Mouse (Mus musculus): ENCODE results near the gene Gm10577. TPM values are rescaled to one million over a fixed set of nuclear protein-coding genes. Genes with fewer than 3 reads are reported as not detected.

Gene Gm10577
- total and polyA plus RNA-seq, 3 experiments: not detected

DNA sequence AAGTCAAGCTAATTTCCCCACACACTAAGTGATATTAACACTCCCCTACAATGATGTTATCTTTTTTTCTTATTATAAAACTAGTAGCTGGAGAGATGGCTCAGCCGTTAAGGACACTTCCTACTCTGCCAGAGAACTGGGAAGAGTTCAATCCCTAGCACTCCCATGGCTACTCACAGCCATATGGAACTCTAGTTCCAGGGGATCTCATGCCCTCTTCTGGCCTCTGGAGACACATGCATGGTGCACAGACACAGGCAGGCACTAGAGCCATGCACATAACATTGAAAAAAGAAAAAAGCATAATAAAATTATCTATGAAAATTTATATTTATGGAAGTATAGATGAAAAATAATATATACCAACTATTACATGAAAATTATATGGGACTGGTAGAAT, 33.3 kb downstream of the Gm10577 start:
- Histone ChIP-seq H3K27ac (ENCODE audit: insufficient read depth, low read depth) (no peak overlapping the region), H3K4me2 (ENCODE audit: insufficient read depth, low read depth, poor library complexity, severe bottlenecking) (no peak overlapping the region), H3K36me3 (replicated peaks in 1 of 2; ENCODE audit: control insufficient read depth in 1 of 2, insufficient read depth in 1 of 2, low read length in 1 of 2) (no peaks in the 10 kb centered on the region), H3K79me2 (replicated peaks; ENCODE audit: control insufficient read depth, extremely low read depth, insufficient read depth, poor library complexity, severe bottlenecking) (no peaks in the 10 kb centered on the region), H3K4me1 (ENCODE audit: control insufficient read depth in 1 of 2, insufficient read depth in 2 of 2) (no peaks in the 10 kb centered on the region), H3K9me3 (replicated peaks; ENCODE audit: low read length) (no peaks in the 10 kb centered on the region), H3K9ac (ENCODE audit: insufficient read depth, low read depth) (no peak overlapping the region), H3K27me3 (replicated peaks) (peaks cover 3% of the 10 kb centered on the region), H3K4me3 (replicated peaks in 1 of 3; ENCODE audit: low read depth in 2 of 3, low read length in 2 of 3, poor library complexity in 1 of 3) (no peak overlapping the region)
- no peak for DNase-seq (ENCODE audit: extremely low read depth)
- no peak for TF ChIP-seq USF2 (conservative IDR thresholded peaks at IDR 0.05; ENCODE audit: low read depth, low read length)
- no peak for TF ChIP-seq MAFK (IDR thresholded peaks at IDR 0.05; ENCODE audit: insufficient replicate concordance, low read length)
- TF ChIP-seq SMC3 (IDR thresholded peaks at IDR 0.05; ENCODE audit: low read depth, low read length): peak; percentile 10; the same call in 1 of the 2 replicates
- TF ChIP-seq ZMIZ1 (IDR thresholded peaks at IDR 0.05; ENCODE audit: low read depth, low read length): no peak
- TF ChIP-seq CTCF (conservative IDR thresholded peaks at IDR 0.05 in 1 of 2, IDR thresholded peaks at IDR 0.05 in 1 of 2; ENCODE audit: low read depth in 2 of 2, low read length in 2 of 2): peak in 1 of 2 experiments; percentile 16; a peak in 1 of 4 replicates
- in situ Hi-C loops (cut with MboI; ENCODE audit: low pct_ligation_motif_present, low pct_unique_long_range_greater_than_20kb, low sequenced_read_pairs): no loop called here
- dilution Hi-C loops (cut with MboI; ENCODE audit: extremely low pct_ligation_motif_present, extremely low pct_unique_long_range_greater_than_20kb, low sequenced_read_pairs): no loop called here

DNA sequence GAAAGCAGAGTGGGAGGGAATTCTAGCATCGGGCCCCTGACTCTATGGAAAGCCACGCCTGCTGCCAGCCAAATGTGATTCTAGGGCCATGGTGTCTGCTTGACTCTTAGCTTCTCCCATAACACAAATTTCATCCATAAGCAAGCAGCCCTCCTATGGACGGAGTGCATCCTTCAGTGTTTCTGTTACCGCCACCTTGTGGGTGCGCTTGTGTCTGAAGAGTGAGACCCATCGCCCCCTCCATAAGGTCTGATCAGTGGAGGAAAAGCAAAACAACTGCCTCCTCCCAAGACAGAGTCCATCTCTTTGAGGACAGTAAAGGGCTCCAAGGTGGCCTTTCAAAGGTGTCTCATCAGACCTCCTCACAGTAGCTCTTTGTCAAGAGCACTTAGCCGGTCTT, 43.0 kb downstream of the Gm10577 start:
- H3K36me3 ChIP-seq (replicated peaks in 1 of 2; ENCODE audit: control insufficient read depth in 1 of 2, insufficient read depth in 1 of 2, low read length in 1 of 2): no peaks in the 10 kb centered on the region
- H3K9me3 ChIP-seq (replicated peaks; ENCODE audit: low read length): no peaks in the 10 kb centered on the region
- no peak overlapping the region for H3K9ac ChIP-seq (ENCODE audit: insufficient read depth, low read depth)
- no peak overlapping the region for H3K27ac ChIP-seq (ENCODE audit: insufficient read depth, low read depth)
- in situ Hi-C loops (cut with MboI; ENCODE audit: low pct_ligation_motif_present, low pct_unique_long_range_greater_than_20kb, low sequenced_read_pairs) (no loop called here), dilution Hi-C loops (cut with MboI; ENCODE audit: extremely low pct_ligation_motif_present, extremely low pct_unique_long_range_greater_than_20kb, low sequenced_read_pairs) (no loop called here)
- no peak overlapping the region for H3K4me3 ChIP-seq (replicated peaks in 1 of 3; ENCODE audit: low read depth in 2 of 3, low read length in 2 of 3, poor library complexity in 1 of 3)
- no peaks in the 10 kb centered on the region for H3K79me2 ChIP-seq (replicated peaks; ENCODE audit: control insufficient read depth, extremely low read depth, insufficient read depth, poor library complexity, severe bottlenecking)
- no peak overlapping the region for H3K4me2 ChIP-seq (ENCODE audit: insufficient read depth, low read depth, poor library complexity, severe bottlenecking)
- H3K4me1 ChIP-seq (ENCODE audit: control insufficient read depth in 1 of 2, insufficient read depth in 2 of 2): no peaks in the 10 kb centered on the region
- no peaks in the 10 kb centered on the region for H3K27me3 ChIP-seq (replicated peaks)
- peak; percentile 13; the same call in 1 of the 2 replicates for TF ChIP-seq SMC3 (IDR thresholded peaks at IDR 0.05; ENCODE audit: low read depth, low read length)
- TF ChIP-seq ZKSCAN1 (IDR thresholded peaks at IDR 0.05; ENCODE audit: borderline replicate concordance, low read depth, low read length): no peak
- TF ChIP-seq KAT2A (IDR thresholded peaks at IDR 0.05; ENCODE audit: insufficient replicate concordance, low read length): no peak
- TF ChIP-seq CTCF (conservative IDR thresholded peaks at IDR 0.05 in 1 of 2, IDR thresholded peaks at IDR 0.05 in 1 of 2; ENCODE audit: low read depth in 2 of 2, low read length in 2 of 2): peak in 1 of 2 experiments; percentile 25; a peak in 1 of 4 replicates
- no peak for DNase-seq (ENCODE audit: extremely low read depth)

DNA sequence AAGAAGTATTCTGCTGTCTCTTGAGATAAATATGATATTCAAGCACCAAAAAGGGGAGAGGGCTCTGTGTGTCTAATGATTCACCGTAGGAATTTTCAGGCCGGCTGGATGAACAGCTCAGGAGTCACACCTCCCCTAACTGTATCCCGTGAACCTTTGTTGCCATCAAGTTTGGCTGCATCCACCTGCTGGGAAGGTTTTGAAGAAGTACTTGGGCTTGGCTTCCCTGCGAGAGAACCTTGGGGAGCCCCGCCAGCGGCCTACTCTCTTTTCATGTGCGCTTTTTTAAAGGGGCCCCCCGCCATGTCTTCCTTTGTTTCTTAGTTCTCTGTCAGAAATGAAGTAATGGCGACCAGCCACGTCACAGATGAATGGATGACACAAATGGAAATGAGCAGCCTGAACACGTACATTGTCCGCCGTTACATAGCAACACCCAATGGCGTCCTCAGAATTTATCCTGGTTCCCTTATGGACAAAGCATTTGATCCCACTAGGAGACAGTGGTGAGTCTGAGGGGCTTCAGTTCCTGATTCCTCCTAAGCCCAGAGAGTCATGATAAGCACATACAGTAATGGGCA, 46.0 kb downstream of the Gm10577 start:
- H3K4me1 ChIP-seq (ENCODE audit: control insufficient read depth in 1 of 2, insufficient read depth in 2 of 2): no peaks in the 10 kb centered on the region
- in situ Hi-C loops (cut with MboI; ENCODE audit: low pct_ligation_motif_present, low pct_unique_long_range_greater_than_20kb, low sequenced_read_pairs) (no loop called here), dilution Hi-C loops (cut with MboI; ENCODE audit: extremely low pct_ligation_motif_present, extremely low pct_unique_long_range_greater_than_20kb, low sequenced_read_pairs) (no loop called here)
- no peaks in the 10 kb centered on the region for H3K9me3 ChIP-seq (replicated peaks; ENCODE audit: low read length)
- H3K9ac ChIP-seq (ENCODE audit: insufficient read depth, low read depth): no peak overlapping the region
- no peak overlapping the region for H3K4me3 ChIP-seq (replicated peaks in 1 of 3; ENCODE audit: low read depth in 2 of 3, low read length in 2 of 3, poor library complexity in 1 of 3)
- H3K79me2 ChIP-seq (replicated peaks; ENCODE audit: control insufficient read depth, extremely low read depth, insufficient read depth, poor library complexity, severe bottlenecking): no peaks in the 10 kb centered on the region
- no peak overlapping the region for H3K27ac ChIP-seq (ENCODE audit: insufficient read depth, low read depth)
- H3K27me3 ChIP-seq (replicated peaks): no peaks in the 10 kb centered on the region
- no peaks in the 10 kb centered on the region for H3K36me3 ChIP-seq (replicated peaks in 1 of 2; ENCODE audit: control insufficient read depth in 1 of 2, insufficient read depth in 1 of 2, low read length in 1 of 2)
- TF ChIP-seq POLR2A (IDR thresholded peaks at IDR 0.05; ENCODE audit: low read depth, low read length): no peak
- TF ChIP-seq NRF1 (IDR thresholded peaks at IDR 0.05; ENCODE audit: low read depth, low read length): no peak
- no peak for TF ChIP-seq MAZ (IDR thresholded peaks at IDR 0.05; ENCODE audit: low read depth, low read length)
- no peak for TF ChIP-seq PAX5 (IDR thresholded peaks at IDR 0.05; ENCODE audit: low read length)
- TF ChIP-seq ZKSCAN1 (IDR thresholded peaks at IDR 0.05; ENCODE audit: borderline replicate concordance, low read depth, low read length): no peak
- TF ChIP-seq BHLHE40 (IDR thresholded peaks at IDR 0.05; ENCODE audit: low read depth, low read length): no peak
- no peak for TF ChIP-seq TCF12 (IDR thresholded peaks at IDR 0.05; ENCODE audit: low read depth, low read length)
- TF ChIP-seq KAT2A (IDR thresholded peaks at IDR 0.05; ENCODE audit: insufficient replicate concordance, low read length): no peak
- TF ChIP-seq POLR2AphosphoS2 (IDR thresholded peaks at IDR 0.05; ENCODE audit: low read depth, low read length): no peak
- TF ChIP-seq USF1 (IDR thresholded peaks at IDR 0.05; ENCODE audit: low read depth, low read length): no peak
- TF ChIP-seq CHD2 (IDR thresholded peaks at IDR 0.05; ENCODE audit: low read length): no peak
- no peak for TF ChIP-seq ZC3H11A (IDR thresholded peaks at IDR 0.05; ENCODE audit: low read depth, low read length)
- no peak for TF ChIP-seq TBP (conservative IDR thresholded peaks at IDR 0.05; ENCODE audit: low read depth, low read length)
- TF ChIP-seq MAFK (IDR thresholded peaks at IDR 0.05; ENCODE audit: insufficient replicate concordance, low read length): no peak
- H3K4me2 ChIP-seq (ENCODE audit: insufficient read depth, low read depth, poor library complexity, severe bottlenecking): no peak overlapping the region
- no peak for DNase-seq (ENCODE audit: extremely low read depth)

Measured in CH12.LX (cell line).